Mouse (Mus musculus) cerebellum, adult 2 months (tissue): Measurements from ENCODE around the gene Apbb1.

ENCODE experiments used
- CTCF ChIP-seq: fragments of 200-500 bp; IDR thresholded peaks from 2 replicates; pipeline ENCODE4 v1.5.1; 2011; ENCODE audit warnings: low read depth, mild to moderate bottlenecking, control low read depth, low read length, moderate library complexity, borderline replicate concordance; ENCODE audit not compliant: insufficient read depth
- POLR2A ChIP-seq: fragments of 200-500 bp; IDR thresholded peaks from 2 replicates; pipeline ENCODE4 v1.6.1; 2011; ENCODE audit warnings: low read length, control low read depth, borderline replicate concordance; ENCODE audit not compliant: insufficient read depth

GRCm38 (mm10) chr7:105570756-105571155 is 10.7 kb downstream of the Apbb1 start:
- TF ChIP-seq CTCF: no peak
- TF ChIP-seq POLR2A: no peak
